Mouse (Mus musculus) myocyte (in vitro differentiated cells): ENCODE measurements around the gene Rsl24d1. TPM values are rescaled to one million over a fixed set of nuclear protein-coding genes. Genes with fewer than 3 reads are reported as not detected.

Source experiments
- H3K27me3 ChIP-seq: one replicate; pipeline ENCODE4 v1.6.1; 2011; ENCODE audit not compliant: control insufficient read depth, insufficient read depth, insufficient read length
- H3K36me3 ChIP-seq: one replicate; pipeline ENCODE4 v1.6.1; 2011; ENCODE audit not compliant: control insufficient read depth, insufficient read depth
- H3K4me2 ChIP-seq: one replicate; pipeline ENCODE4 v1.6.1; 2011; ENCODE audit warnings: low read depth, control low read depth
- H3K4me3 ChIP-seq: one replicate; pipeline ENCODE4 v1.5.1; 2011; ENCODE audit warnings: mild to moderate bottlenecking, control low read depth, moderate library complexity
- H3K79me2 ChIP-seq: one replicate; pipeline ENCODE4 v1.6.1; 2011; ENCODE audit not compliant: control insufficient read depth, insufficient read depth
- H3ac ChIP-seq: one replicate; pipeline ENCODE4 v1.6.1; 2011; ENCODE audit not compliant: control insufficient read depth, insufficient read length
- CEBPB ChIP-seq: IDR thresholded peaks from 2 replicates; pipeline ENCODE4 v1.6.1; 2011; ENCODE audit warnings: mild to moderate bottlenecking, moderate library complexity; ENCODE audit not compliant: poor library complexity, insufficient read depth, severe bottlenecking
- E2F4 ChIP-seq: IDR thresholded peaks from one replicate; pipeline ENCODE4 v1.6.1; 2011; ENCODE audit warnings: mild to moderate bottlenecking, control low read depth, moderate library complexity; ENCODE audit not compliant: insufficient read depth
- MAX ChIP-seq: IDR thresholded peaks from one replicate; pipeline ENCODE4 v1.6.1; 2011; ENCODE audit warnings: low read depth, mild to moderate bottlenecking, control low read depth
- MYOD1 ChIP-seq, 3 experiments: IDR thresholded peaks; one replicate each; pipeline ENCODE4 v1.6.1; 2011; ENCODE audit warnings: control low read depth in 2 of 3, low read depth in 2 of 3, mild to moderate bottlenecking in 2 of 3, moderate library complexity in 1 of 3; ENCODE audit not compliant: insufficient read length in 2 of 3, control insufficient read depth in 1 of 3
- MYOG ChIP-seq, 3 experiments: IDR thresholded peaks; one replicate each; pipeline ENCODE4 v1.6.1; 2011; ENCODE audit warnings: control low read depth in 2 of 3, low read depth in 2 of 3, mild to moderate bottlenecking in 2 of 3; ENCODE audit not compliant: insufficient read length in 2 of 3, control insufficient read depth in 1 of 3, insufficient read depth in 1 of 3
- POLR2A ChIP-seq: IDR thresholded peaks from one replicate; pipeline ENCODE4 v1.6.1; 2011; ENCODE audit warnings: low read depth, mild to moderate bottlenecking, control low read depth, moderate library complexity; ENCODE audit not compliant: insufficient read length
- POLR2AphosphoS2 ChIP-seq: IDR thresholded peaks from one replicate; pipeline ENCODE4 v1.6.1; 2011; ENCODE audit warnings: low read depth, control low read depth; ENCODE audit not compliant: insufficient read length
- REST ChIP-seq: IDR thresholded peaks from one replicate; pipeline ENCODE4 v1.6.1; 2011; ENCODE audit warnings: mild to moderate bottlenecking, control low read depth, moderate library complexity; ENCODE audit not compliant: insufficient read depth, insufficient read length
- SRF ChIP-seq: IDR thresholded peaks from one replicate; pipeline ENCODE4 v1.6.1; 2011; ENCODE audit warnings: low read depth; ENCODE audit not compliant: control insufficient read depth, insufficient read length
- TCF12 ChIP-seq: IDR thresholded peaks from one replicate; pipeline ENCODE4 v1.6.1; 2011; ENCODE audit warnings: mild to moderate bottlenecking, control low read depth; ENCODE audit not compliant: poor library complexity, insufficient read depth, severe bottlenecking
- TCF3 ChIP-seq: IDR thresholded peaks from one replicate; pipeline ENCODE4 v1.6.1; 2011; ENCODE audit warnings: low read depth, control low read depth; ENCODE audit not compliant: insufficient read length
- USF1 ChIP-seq: IDR thresholded peaks from one replicate; pipeline ENCODE4 v1.6.1; 2011; ENCODE audit warnings: low read depth, mild to moderate bottlenecking, control low read depth, moderate library complexity
- polyA plus RNA-seq: library from polyadenylated mRNA; unstranded; fragments of >200 nt; fragmentation: generic; extraction: Trizol; gene quantifications from one replicate; pipeline ENCODE4 v1.2.1, GENCODE M21; 2012; ENCODE audit warnings: missing spikeins

Gene Rsl24d1
- polyA plus RNA-seq, 1 experiment = 54.7 TPM

DNA sequence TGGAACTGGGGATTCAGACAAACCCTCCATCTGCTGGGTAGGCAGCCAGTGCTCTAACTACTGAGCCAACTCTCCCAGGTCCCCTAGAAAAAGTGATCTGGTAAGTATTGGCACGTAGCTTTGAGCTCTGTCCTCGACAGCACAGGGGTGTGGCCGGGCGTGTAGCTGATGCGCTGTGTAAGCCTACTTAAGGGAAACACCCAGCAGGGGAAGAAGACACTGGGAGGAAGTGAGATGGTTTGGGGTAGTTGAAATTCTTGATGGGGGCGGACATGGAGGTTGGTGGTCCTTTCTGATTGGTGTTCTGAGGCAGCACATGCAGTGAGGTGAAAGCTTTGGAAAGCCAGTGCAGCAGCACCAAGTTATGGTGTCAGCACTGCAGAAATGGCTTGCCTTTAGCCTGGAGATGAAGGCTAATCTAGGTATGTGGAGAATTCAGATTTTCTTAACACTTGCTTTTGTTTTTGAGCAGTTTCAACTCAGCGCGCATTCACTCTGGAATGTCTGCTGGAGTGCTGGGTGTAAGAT lies 11.9 kb downstream of the Rsl24d1 start:
- no peak overlapping the region for H3K4me2 ChIP-seq
- no peaks in the 10 kb centered on the region for H3K79me2 ChIP-seq
- no peak for TF ChIP-seq REST
- no peak for TF ChIP-seq USF1
- TF ChIP-seq MAX = no peak
- TF ChIP-seq MYOD1 (IDR thresholded peaks at IDR 0.05; ENCODE audit: control insufficient read depth in 1 of 3, insufficient read length in 2 of 3, low read depth in 2 of 3) = no peak
- TF ChIP-seq MYOG (IDR thresholded peaks at IDR 0.05; ENCODE audit: control insufficient read depth in 1 of 3, insufficient read depth in 1 of 3, insufficient read length in 2 of 3, low read depth in 2 of 3) = no peak
- TF ChIP-seq CEBPB = no peak
- no peak for TF ChIP-seq TCF3
- TF ChIP-seq POLR2A = no peak
- TF ChIP-seq POLR2AphosphoS2 = no peak
- no peak for TF ChIP-seq TCF12
- TF ChIP-seq SRF = no peak
- TF ChIP-seq E2F4 = no peak
- H3K36me3 ChIP-seq = peaks cover 46% of the 10 kb centered on the region
- no peak overlapping the region for H3K4me3 ChIP-seq
- H3ac ChIP-seq = no peak overlapping the region
- no peaks in the 10 kb centered on the region for H3K27me3 ChIP-seq

DNA sequence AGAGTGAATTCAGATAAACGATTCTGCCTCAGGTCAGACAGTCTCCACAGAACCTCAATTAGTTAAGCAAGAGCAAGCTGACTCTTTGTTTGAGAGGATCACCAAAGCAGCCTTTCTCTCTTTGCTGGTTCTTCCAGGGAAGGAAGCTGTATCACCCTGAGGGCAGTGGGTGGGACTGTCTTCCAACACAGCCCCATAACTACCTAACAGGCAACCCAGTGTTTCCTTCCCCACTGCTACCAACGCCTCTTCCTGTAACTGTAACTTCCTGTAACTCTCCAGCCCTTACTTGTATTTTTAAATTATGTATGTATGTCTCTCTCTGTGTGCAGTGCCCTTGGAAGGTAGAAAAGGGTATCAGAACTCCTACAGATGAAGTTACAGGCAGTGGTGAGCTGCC lies 14.2 kb downstream of the Rsl24d1 start:
- Histone ChIP-seq H3ac (no peak overlapping the region), H3K79me2 (no peaks in the 10 kb centered on the region), H3K4me3 (no peak overlapping the region), H3K36me3 (peaks cover 31% of the 10 kb centered on the region), H3K27me3 (no peaks in the 10 kb centered on the region), H3K4me2 (no peak overlapping the region)
- TF ChIP-seq TCF12 (no peak), CEBPB (no peak), SRF (no peak), E2F4 (no peak), POLR2A (no peak), REST (no peak)

DNA sequence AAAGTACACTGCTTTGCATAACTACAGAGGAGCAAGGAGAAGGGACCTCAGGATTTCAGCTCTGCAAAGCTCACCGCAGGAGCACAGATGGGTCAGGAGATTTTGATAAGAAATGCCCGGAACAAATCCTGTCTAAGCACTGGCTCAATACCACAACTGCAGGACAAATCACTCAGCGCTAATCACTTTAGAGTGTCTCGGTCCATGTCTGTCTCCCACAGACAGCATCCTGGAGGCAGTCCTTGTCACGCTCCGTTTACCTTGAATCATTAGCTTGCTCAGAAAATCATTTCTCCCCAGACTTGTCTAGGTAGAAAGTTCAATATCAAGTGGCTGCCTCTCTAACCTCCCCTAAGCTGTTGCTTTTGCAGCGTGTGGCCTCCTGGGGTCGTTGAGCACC lies 16.6 kb downstream of the Rsl24d1 start:
- TF ChIP-seq POLR2AphosphoS2 (no peak), E2F4 (no peak)
- no peak overlapping the region for H3K4me2 ChIP-seq
- H3K27me3 ChIP-seq = no peaks in the 10 kb centered on the region
- no peak overlapping the region for H3K4me3 ChIP-seq
- peaks cover 16% of the 10 kb centered on the region for H3K36me3 ChIP-seq
- H3ac ChIP-seq = no peak overlapping the region
- H3K79me2 ChIP-seq = no peaks in the 10 kb centered on the region

DNA sequence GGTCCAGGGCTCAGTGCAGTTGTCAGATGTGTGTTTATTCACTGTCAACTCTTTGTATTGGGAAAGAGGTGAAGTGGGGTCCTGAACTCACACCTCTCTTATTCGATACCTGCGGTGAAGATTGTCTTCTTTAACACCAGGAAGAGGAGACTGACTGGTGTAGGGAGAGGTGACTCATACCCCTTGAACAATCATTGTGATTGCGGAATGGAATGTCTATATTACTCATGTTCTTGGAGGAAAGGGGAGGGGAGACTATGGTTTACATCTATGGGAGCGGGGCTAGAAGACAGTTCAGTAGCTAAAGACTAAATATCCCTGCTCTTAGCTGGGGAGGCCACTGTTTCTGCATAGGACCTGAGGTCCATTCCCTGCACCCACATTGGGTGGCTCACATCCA lies 17.3 kb downstream of the Rsl24d1 start:
- Histone ChIP-seq H3K79me2 (no peaks in the 10 kb centered on the region), H3K4me3 (no peak overlapping the region), H3K27me3 (no peaks in the 10 kb centered on the region), H3K4me2 (no peak overlapping the region), H3K36me3 (peaks cover 16% of the 10 kb centered on the region), H3ac (no peak overlapping the region)
- no peak for TF ChIP-seq MYOG (IDR thresholded peaks at IDR 0.05; ENCODE audit: control insufficient read depth in 1 of 3, insufficient read depth in 1 of 3, insufficient read length in 2 of 3, low read depth in 2 of 3)
- TF ChIP-seq SRF = no peak
- no peak for TF ChIP-seq CEBPB
- TF ChIP-seq MYOD1 (IDR thresholded peaks at IDR 0.05; ENCODE audit: control insufficient read depth in 1 of 3, insufficient read length in 2 of 3, low read depth in 2 of 3) = no peak
- no peak for TF ChIP-seq TCF3
- no peak for TF ChIP-seq MAX
- no peak for TF ChIP-seq USF1
- no peak for TF ChIP-seq E2F4
- TF ChIP-seq POLR2AphosphoS2 = no peak
- TF ChIP-seq TCF12 = no peak
- TF ChIP-seq POLR2A = no peak
- TF ChIP-seq REST = no peak

DNA sequence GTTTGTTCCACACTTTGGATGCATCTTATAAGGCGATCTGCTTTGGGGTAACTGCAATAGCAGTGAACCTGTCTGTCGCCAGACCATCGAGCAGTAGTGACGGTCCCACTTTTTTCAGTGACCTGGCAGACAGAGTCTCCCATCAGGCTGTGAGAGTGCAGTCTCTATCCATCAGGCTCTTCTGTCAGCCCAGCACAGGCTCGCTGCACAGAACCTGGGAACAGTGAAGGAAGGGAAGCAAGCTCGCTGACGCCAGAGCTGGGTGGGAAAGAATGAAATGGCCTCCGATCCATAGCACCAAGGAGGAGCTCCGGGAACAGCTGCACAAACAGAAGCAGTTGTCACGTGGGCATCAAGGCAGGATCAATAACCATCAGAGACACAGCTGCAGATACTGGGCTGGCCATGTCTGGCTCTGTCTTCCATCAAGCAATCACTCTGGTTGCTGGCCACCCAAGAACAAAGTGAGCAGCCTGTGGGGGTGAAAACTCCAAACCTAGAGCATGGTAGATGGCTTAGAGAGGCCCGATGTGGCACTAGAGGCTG lies 24.2 kb downstream of the Rsl24d1 start:
- no peaks in the 10 kb centered on the region for H3K79me2 ChIP-seq
- TF ChIP-seq SRF (no peak), MYOD1 (IDR thresholded peaks at IDR 0.05; ENCODE audit: control insufficient read depth in 1 of 3, insufficient read length in 2 of 3, low read depth in 2 of 3) (peak in 2 of 3 experiments; percentile 59 to 71), MYOG (IDR thresholded peaks at IDR 0.05; ENCODE audit: control insufficient read depth in 1 of 3, insufficient read depth in 1 of 3, insufficient read length in 2 of 3, low read depth in 2 of 3) (peak in 1 of 3 experiments; percentile 12)
- H3K4me3 ChIP-seq = no peak overlapping the region
- no peaks in the 10 kb centered on the region for H3K27me3 ChIP-seq
- H3K4me2 ChIP-seq = no peak overlapping the region
- H3ac ChIP-seq = no peak overlapping the region
- no peaks in the 10 kb centered on the region for H3K36me3 ChIP-seq
